Mouse (Mus musculus) monocyte, adult 2 months (primary cell): ENCODE data around the gene Sh3gl3.

ENCODE experiments used
- DNase-seq, 2 experiments: peaks; one replicate each; pipeline ENCODE4 v3.0.0; 2022; ENCODE audit warnings: low spot score in 2 of 2, low read depth in 1 of 2

Sh3gl3 gene

GRCm38 (mm10) chr7:82173540-82173939, at the start of gene Sh3gl3:
Gene Sh3gl3 (plus strand): TSS chr7:82173840.
- DNase-seq = no peak

GRCm38 (mm10) chr7:82138196-82138595, 35.4 kb upstream of the Sh3gl3 start:
- no peak for DNase-seq

- DNase-seq = no peak
Observed at GRCm38 (mm10) chr7:82147151-82147550, 26.5 kb upstream of the Sh3gl3 start.

GRCm38 (mm10) chr7:82164681-82165080, 9.0 kb upstream of the Sh3gl3 start:
- no peak for DNase-seq

DNA sequence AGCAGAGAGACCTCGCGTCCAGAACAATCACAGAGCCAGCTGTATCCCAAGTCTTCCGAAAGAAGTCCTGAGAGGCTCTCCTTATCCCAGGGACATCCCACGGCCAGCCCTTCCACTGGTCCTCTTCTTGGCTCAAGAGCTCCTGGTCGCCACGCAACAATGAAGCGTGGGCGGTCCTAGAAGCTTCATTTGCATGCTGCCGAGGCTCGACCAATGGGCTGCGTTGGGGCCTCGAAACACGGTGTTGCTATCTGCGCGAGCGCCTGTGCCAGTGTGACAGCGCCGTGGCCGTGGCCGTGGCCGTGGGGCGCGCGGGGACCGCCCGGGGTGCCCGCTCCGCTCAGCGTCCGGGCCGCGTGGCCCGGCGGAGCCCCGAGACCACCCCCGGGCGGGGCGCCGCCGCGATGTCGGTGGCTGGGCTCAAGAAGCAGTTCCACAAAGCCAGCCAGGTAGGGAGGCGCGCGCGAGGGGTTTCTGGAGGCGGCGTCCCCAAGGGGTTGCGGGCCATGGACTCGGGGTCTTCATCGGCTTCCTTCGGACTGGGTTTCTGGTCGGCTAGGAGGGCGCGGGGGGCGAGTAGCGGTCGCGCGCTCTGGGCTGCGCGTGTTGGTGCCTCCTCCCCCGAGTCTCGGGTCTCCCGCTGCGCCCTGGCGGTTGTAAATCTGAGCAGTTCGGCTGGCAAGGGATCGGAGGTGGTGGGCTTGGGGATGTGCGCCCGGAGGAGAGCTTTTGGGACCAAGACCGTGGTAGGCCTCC, 1.1 kb downstream of the Sh3gl3 start:
- DNase-seq = no peak

DNA sequence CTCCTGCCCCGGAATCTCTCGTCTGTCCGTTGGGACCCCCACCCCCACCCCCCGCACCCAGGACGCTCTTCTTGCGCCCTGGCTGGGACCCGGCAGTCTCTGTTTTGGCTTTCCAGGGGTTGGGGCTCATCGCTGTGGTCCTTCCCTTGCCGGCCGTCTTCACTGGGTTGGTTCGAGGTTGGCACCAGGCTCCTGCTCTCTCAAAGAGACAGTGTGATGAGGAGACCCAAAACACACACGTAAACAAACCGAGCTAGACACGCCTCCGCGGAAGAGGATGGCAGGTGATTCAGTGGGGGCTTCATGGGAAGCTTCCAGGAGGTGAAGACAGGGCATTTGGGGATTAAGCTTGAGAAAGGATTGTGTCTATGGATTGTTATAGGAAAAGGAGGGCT, 1.7 kb downstream of the Sh3gl3 start:
- no peak for DNase-seq

GRCm38 (mm10) chr7:82176192-82176591, 2.6 kb downstream of the Sh3gl3 start:
- no peak for DNase-seq

DNA sequence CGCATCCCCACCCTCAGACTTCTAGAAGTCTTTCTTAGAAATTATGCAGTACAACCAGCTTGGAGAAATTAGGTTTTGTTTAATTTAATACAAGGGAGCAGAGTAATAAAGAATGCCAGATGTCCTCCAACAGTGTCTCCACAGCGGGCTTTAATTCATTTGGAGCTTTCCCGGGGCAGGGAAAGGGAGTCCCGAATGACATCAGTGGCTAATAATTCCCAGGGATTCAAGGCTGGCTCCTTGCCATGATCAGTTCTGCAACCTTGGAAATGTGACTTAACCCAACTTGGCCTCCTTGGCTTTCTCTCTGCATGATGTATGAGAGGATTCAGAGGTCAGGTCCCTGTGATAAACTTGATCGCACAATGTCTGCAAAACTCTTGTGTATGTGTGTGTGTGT, 3.7 kb downstream of the Sh3gl3 start:
- DNase-seq = no peak

DNA sequence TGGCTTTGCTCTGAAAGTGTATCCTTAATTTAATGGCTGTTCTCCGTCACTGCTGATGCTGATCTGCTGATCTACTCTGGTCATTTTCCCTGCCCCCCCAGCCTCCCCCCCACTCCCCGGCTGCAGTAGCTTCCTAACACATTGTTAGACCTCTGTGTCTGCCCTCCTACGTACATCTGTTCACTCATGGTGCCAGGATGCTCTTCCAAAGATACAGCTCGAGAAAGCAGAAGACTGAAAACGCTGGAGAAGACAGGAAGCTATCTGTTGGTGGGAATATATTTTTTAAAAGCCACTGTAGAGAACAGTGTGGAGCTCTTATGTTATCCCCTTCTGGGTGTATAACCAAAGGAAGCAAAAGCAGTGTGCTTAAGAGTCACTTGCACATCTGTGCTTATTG, 7.3 kb downstream of the Sh3gl3 start:
- no peak for DNase-seq

- DNase-seq = no peak
Observed at GRCm38 (mm10) chr7:82182781-82183180, 9.1 kb downstream of the Sh3gl3 start.

DNA sequence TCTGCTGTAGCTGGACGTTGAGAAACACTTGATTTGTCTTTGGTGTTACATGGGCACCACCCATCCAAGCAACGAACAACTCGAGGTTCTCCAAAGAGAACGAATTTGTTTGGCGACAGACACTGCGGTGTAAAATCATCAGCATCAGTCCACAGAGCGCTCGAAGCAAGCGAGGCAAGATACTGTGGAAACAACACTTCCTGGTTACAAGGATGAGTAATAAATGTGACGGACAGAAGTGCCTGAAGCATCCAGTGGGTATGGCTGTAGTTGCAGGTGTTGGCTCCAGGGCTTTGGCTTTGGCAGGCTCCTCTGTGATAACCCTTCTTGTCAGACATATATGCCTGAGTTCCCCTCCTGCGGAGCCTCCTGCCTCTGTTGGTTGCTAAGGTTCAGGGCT, 18.0 kb downstream of the Sh3gl3 start:
- no peak for DNase-seq

GRCm38 (mm10) chr7:82192512-82192911, 18.9 kb downstream of the Sh3gl3 start:
- DNase-seq = no peak

DNA sequence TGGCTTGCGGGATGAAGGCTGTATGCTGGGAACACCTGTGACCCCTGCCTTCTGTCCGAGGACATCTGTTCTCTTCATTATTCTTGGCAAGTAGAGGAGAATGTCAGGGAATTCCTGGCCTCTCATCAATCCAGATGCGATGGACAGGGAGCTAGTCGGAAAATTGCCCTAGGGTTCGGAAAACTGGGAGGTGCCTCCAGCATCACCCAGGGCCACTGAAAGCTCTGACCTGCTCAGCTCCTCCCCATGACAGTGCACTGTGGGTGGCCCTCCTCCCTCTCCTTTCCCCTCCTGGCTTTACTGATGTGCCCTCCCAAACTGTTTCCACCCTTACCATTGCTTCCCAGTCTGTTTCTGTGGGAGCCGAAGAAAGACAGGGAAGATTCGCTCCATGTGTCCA, 29.5 kb downstream of the Sh3gl3 start:
- no peak for DNase-seq

GRCm38 (mm10) chr7:82204014-82204784, 30.6 kb downstream of the Sh3gl3 start:
- no peak for DNase-seq

DNA sequence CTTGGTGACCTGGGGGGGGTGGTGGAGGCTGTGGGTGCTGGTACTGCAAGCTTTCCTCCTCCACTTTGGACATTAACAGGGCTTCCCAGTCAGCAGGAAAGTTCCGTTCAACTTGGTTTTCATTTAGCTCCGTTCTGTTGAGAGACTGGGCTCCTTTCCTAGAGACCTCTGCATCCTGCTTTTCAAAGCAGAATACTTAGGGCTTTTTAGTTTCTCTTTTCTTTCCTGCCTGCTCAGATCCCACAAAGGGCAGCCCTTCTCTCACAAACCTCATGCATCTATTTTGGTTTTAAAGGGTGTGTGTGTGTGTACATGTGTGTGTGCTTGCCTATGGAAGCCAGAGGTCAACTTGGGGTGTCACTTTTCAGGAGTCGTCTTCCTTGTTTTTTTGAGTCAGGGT, 31.3 kb downstream of the Sh3gl3 start:
- no peak for DNase-seq

GRCm38 (mm10) chr7:82206787-82207186, 33.1 kb downstream of the Sh3gl3 start:
- no peak for DNase-seq

GRCm38 (mm10) chr7:82221380-82221933, 47.8 kb downstream of the Sh3gl3 start:
- no peak for DNase-seq

DNA sequence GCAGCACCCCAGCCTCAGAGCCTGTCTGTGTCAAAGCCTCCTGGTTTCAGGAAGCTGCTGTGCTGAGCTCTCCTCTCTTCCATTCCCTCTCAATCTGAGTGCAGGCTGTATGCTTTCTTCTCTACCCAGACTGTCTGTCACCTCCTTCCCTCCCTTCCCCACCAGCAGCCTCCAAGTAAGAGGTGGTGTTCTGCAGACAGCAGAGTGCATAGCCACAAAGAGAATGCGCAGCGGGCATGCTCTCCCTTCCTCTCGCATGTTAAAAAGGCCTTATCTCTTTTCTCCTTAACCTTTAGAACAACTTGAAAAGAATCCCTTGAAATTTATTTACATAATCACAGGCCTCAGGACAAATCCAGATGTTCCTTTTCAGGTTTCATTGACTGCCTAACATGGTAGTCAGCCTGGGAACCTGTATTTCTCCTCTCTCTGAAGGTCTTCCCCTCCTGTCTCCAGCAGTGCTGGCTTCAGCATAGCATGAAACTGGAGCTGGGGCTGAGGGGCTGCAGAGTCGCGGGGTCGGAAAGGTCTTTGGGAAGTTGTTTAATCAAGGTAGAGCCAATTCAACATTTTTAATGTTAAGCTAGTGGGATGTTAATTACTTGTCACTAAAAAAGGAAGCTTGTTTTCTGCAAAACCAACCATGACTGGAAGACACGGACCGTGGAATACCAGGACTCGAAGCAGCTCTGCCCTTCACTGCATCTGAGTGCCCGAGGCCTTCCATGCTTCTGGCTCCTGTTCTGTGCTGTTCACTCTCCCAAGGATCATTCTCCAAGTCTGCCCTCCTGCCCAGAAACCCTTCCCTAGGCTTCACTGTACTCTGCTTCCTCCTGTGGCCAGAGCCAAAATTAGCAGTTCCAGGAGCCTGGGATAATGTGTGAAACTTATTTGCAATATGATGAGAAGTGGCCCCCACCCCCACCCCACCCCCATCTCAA, 50.5 kb downstream of the Sh3gl3 start:
- DNase-seq = no peak

- no peak for DNase-seq
Observed at GRCm38 (mm10) chr7:82233201-82233600, 59.6 kb downstream of the Sh3gl3 start.

- no peak for DNase-seq
Observed at GRCm38 (mm10) chr7:82234010-82234897, 60.6 kb downstream of the Sh3gl3 start.
